Mouse (Mus musculus): ENCODE results near the gene Gas6. TPM values are rescaled to one million over a fixed set of nuclear protein-coding genes. Genes with fewer than 3 reads are reported as not detected.

Gas6 gene
- polyA plus RNA-seq, 1 experiment from 2014 or later, result 596 TPM

DNA sequence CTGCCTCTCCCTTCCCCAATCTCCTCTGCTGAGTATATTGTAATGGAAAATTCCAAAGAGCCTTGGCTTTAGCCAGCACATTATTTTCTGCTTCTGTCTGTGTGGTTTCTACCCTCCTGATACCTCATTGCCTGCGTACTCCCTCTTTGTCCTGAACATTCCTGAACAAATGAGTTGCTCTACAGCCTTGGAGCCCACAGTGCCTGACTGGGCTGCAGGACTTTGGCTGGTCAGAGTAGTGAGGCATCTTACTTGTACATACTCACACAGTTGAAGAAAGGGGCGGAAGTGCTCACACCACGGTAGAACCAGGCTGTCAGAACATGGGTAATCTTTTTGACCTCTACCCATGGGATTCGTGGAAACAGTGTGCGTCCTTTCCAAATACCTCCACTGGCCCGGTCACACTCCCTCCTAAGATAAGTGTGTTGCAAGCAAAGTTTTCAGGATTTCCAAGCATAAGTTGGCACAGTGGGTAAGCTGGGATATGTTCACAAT is 23.0 kb upstream of the Gas6 start:
- WGBS (ENCODE audit: missing documents), result 98% methylated on average over 6 of the region's 6 CpGs
- no peak overlapping the region for H3K27ac ChIP-seq
- H3K36me3 ChIP-seq (ENCODE audit: inconsistent target), result no peaks in the 10 kb centered on the region

DNA sequence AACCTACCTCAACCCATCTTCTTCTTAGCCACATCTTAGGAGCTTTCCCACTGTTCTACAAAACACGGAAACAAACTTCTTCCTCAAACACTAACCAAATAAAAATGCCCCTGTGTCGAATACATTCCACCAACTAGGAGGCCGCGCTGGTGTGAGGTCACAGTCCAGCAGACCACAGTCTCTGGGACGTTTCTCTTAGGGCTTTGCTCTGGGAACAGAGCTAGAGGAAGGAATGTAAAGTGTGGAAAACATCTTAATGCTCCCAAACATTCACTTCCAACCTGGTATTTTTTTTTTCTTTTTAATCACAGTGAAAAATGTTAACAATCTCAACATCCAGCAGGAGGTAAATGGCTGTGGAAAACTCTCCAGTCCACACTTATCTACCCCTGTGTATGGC is 22.4 kb upstream of the Gas6 start:
- Histone ChIP-seq H3K79me2 (ENCODE audit: inconsistent target) (no peaks in the 10 kb centered on the region), H3K36me3 (ENCODE audit: inconsistent target) (no peaks in the 10 kb centered on the region), H3K4me3 (ENCODE audit: inconsistent target) (no peak overlapping the region), H3K27ac (no peak overlapping the region)
- WGBS (ENCODE audit: missing documents), result 48% methylated on average over 5 of the region's 5 CpGs

More for the DNA sequence above, 23.0 kb upstream of the Gas6 start:
- no peaks in the 10 kb centered on the region for H3K79me2 ChIP-seq (ENCODE audit: inconsistent target)
- no peak overlapping the region for H3K4me3 ChIP-seq (ENCODE audit: inconsistent target)

DNA sequence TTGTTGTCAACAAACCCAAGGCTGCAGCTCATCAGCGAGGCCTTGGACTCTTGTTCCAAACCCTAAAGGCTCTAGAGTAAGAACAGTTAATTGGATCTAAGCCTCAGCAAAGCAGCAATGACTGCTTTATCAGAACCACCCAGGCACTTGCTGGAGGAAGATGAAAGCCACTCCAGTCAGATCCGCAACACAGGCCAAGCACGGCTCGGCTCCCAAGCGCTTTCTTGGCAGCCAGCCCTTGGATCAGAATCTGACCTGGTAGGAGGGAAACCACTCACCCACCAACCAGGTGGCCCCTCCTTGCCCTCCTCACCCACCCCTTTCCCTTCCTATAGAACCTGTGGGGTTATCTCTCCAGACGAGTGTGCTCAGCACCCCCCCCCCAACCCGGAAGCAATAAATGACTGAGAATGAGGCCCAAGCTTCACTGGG is 21.7 kb upstream of the Gas6 start:
- Histone ChIP-seq H3K79me2 (ENCODE audit: inconsistent target) (no peaks in the 10 kb centered on the region), H3K36me3 (ENCODE audit: inconsistent target) (no peaks in the 10 kb centered on the region), H3K4me3 (ENCODE audit: inconsistent target) (no peak overlapping the region), H3K27ac (no peak overlapping the region)
- 72% methylated on average over 7 of the region's 7 CpGs for WGBS (ENCODE audit: missing documents)

DNA sequence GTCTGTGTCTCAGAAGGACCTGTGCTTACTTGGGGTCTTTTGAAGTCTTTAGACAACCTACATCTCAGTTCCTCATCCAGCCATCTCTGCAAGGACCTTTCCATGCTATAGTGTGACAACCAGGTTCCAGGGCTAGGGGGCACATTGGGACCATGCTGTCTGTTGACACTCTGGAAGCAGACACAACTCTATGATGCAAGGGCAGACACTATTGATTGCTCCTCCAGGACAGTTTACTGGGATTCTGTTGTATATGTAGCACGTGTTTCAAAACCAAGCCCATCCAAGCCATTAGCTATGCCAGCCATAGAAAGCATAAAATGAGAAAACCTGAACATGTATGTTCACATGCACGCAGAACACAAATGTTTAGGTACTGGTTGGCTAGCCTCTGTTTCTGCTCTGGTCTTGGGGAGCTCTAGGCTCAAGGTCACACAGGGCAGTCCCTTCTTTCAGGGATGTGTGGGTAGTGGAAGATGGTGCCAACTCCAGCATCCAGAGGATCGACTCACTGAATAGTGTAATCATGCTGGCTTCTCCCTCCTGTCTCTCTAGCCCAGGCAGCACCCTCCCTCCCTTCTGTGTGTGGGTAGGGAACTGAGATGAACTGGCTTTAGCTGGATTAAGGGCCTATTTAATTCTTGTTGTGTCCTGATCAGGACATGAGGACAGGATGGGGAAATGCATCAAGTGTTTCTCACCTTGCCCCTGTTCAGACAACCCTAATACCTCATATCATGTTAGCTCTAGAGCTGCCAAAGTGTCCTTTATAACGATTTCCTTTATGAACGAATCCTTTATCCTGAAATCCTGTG is 19.5 kb upstream of the Gas6 start:
- no peak overlapping the region for H3K27ac ChIP-seq
- H3K4me3 ChIP-seq (ENCODE audit: inconsistent target), result no peak overlapping the region
- H3K79me2 ChIP-seq (ENCODE audit: inconsistent target), result no peaks in the 10 kb centered on the region
- no peaks in the 10 kb centered on the region for H3K36me3 ChIP-seq (ENCODE audit: inconsistent target)
- 97% methylated on average over 5 of the region's 5 CpGs for WGBS (ENCODE audit: missing documents)

DNA sequence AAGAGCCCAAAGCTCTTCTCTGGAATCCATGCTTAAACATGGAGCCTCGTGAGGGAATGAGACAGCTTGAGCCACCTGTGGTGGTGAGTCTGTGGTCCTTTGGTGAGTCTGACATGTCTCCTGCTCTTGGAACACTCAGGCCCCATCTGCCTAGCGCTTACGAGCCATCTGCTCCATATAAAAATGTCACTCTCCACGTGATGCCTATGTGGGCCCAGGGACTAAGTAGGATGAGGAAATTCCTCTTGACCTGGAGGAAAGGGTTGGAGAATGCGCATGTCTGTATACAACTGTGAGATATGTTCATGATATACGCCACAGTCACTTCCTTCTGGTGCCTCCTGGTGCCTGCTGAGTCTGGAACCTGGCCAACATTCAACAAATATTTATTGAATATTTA is 18.4 kb upstream of the Gas6 start:
- Histone ChIP-seq H3K27ac (no peak overlapping the region), H3K4me3 (ENCODE audit: inconsistent target) (no peak overlapping the region), H3K36me3 (ENCODE audit: inconsistent target) (no peaks in the 10 kb centered on the region), H3K79me2 (ENCODE audit: inconsistent target) (no peaks in the 10 kb centered on the region)
- WGBS (ENCODE audit: missing documents), result 85% methylated on average over 6 of the region's 6 CpGs

DNA sequence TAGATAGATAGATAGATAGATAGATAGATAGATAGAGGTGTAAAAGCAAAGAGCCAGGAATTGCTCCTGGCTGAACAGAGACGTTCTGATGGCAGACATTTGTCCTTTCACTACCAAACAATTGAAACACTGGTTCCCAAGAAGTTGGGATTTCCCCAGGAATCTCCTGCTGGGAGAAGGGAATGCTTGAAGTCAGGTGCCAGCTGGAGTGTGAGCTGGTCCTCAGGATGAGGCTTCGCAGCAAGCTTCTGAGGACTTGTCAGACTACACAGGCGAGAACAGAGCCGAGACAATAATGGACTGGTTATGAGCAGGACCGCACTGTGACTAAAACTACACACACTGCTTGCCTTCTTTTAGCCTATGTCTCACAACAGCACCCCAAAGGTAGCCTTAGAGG is 17.7 kb upstream of the Gas6 start:
- H3K4me3 ChIP-seq (ENCODE audit: inconsistent target), result no peak overlapping the region
- WGBS (ENCODE audit: missing documents), result 89% methylated on average over 5 of the region's 5 CpGs
- no peak overlapping the region for H3K27ac ChIP-seq
- H3K36me3 ChIP-seq (ENCODE audit: inconsistent target), result no peaks in the 10 kb centered on the region
- H3K79me2 ChIP-seq (ENCODE audit: inconsistent target), result no peaks in the 10 kb centered on the region

DNA sequence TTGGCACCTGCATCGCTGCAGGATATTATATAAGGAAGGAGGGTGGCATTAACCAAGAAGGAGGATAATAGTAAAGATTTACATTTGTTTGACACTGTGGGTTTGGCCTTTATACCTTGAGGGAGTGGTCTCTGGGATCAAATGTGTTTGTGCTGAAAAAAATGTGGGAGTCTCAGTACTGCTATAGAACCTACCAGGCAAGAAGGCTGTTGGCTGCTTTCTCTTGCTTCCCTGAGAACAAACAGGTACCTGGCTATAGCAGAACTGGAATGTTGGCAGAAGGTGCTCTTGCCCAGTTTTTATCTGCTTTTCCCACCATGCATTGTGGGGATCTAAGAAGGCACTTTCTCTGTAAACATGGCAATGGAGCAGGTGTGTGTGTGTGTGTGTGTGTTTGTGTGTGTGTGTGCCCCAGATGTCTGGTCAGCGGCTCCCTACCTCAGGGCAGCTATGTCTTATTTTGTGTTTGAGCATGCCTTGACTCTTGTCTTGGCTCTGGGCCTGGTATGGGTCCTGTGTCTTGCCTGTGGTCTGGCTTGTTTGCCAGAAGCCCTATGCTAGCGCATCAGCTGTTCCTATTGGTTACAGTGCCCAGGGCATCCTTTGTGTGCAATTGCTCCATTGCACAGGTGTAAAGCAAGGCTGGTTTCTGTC is 13.1 kb upstream of the Gas6 start:
- Histone ChIP-seq H3K4me3 (ENCODE audit: inconsistent target) (no peak overlapping the region), H3K36me3 (ENCODE audit: inconsistent target) (no peaks in the 10 kb centered on the region), H3K27ac (peak overlapping the region; percentile 99), H3K79me2 (ENCODE audit: inconsistent target) (no peaks in the 10 kb centered on the region)
- 78% methylated on average over 3 of the region's 3 CpGs for WGBS (ENCODE audit: missing documents)

DNA sequence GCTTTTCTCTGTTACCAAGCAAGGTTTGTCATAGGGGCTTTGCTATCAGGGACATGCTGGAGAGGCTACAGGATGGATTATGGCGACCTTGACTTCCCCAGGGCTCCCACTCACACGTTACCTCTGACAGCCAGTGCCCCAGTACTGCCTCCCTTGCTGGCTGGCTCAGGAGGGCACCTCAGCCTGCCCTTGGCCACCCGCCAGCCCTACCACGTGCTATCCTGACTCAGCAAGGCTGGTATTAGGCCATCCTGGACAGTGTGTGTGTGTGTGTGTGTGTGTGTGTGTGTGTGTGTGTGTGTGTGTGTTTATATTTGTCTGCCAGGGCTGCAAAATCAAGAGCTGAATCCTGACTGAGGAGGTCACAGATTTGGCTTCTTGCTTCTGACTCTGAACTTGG is 12.6 kb upstream of the Gas6 start:
- Histone ChIP-seq H3K79me2 (ENCODE audit: inconsistent target) (no peaks in the 10 kb centered on the region), H3K4me3 (ENCODE audit: inconsistent target) (no peak overlapping the region), H3K27ac (peak overlapping the region; percentile 99), H3K36me3 (ENCODE audit: inconsistent target) (no peaks in the 10 kb centered on the region)
- 13% methylated on average over 4 of the region's 4 CpGs for WGBS (ENCODE audit: missing documents)

DNA sequence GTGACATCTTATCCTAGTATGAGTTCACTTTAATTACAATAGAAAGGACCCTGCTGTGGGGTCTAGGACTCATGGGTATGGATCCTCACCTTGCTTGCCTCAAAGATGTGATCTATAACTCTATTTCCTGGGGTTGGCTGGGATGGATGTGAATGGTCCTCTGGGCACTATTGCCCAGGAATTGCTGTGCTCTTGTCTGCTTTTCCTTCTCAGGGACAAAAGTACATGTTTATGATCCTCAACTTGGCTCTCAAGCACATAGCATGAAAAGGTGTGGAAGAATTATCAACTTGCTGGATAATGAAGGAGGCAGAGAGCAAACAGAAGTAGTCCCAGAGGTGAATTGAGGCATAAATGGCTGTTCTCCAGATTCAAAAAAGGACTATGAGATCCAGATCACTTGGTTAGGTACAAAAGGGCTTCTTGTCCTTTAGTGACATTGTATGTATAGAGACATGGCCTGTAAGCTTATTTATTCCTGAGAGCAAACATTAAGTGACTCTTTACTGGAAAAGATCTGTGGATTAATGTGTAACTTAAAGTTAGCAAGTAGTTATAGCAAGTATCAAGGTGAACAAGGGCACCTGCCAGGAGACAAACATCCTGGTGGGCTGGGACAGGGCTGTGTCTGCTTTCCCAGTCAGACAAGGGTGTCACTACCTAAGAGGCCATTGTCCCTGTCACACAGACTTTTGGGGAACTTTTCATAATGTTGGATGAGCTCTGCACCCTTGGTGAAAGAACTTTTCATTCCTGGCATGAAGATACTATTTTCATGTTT is 10.8 kb upstream of the Gas6 start:
- H3K79me2 ChIP-seq (ENCODE audit: inconsistent target), result no peaks in the 10 kb centered on the region
- no peaks in the 10 kb centered on the region for H3K36me3 ChIP-seq (ENCODE audit: inconsistent target)
- peak overlapping the region; percentile 99 for H3K27ac ChIP-seq
- H3K4me3 ChIP-seq (ENCODE audit: inconsistent target), result no peak overlapping the region

DNA sequence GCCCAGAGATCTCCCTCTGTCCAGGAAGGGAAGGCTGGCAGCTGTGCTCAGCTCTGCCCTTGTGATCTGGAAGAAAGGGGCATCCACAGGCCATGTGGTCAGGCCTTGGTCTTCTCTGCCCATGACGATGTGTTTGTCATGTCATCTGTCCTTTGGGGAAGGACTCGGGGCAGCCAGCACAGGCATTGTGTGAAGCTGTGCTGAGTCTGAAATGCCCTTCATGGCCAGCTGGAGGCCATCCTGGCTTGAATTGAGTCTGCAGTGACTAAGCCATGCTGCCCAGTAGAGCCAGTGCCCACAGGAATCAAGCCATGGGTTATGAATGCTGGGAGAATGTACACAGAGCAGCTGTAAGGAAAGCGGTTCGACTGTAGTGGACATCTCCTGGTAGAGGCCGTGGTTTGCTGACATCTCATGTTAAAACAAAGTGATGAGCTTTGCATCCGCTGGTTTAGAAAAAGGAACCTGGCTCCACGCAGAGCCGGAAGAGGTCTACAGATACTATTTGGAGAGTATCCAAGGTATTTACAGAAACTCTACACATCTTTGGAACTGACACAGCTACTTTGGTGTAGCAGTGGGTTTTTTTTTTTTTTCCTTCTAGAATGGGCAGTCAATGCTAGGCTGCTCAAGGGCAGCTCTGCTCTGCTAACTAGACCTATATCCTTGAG is 9.8 kb upstream of the Gas6 start:
- H3K4me3 ChIP-seq (ENCODE audit: inconsistent target), result no peak overlapping the region
- no peaks in the 10 kb centered on the region for H3K36me3 ChIP-seq (ENCODE audit: inconsistent target)
- H3K27ac ChIP-seq, result peak overlapping the region; percentile 99
- whole genome bisulfite sequencing (ENCODE audit: missing documents), result 6% methylated on average over 8 of the region's 8 CpGs
- H3K79me2 ChIP-seq (ENCODE audit: inconsistent target), result no peaks in the 10 kb centered on the region

DNA sequence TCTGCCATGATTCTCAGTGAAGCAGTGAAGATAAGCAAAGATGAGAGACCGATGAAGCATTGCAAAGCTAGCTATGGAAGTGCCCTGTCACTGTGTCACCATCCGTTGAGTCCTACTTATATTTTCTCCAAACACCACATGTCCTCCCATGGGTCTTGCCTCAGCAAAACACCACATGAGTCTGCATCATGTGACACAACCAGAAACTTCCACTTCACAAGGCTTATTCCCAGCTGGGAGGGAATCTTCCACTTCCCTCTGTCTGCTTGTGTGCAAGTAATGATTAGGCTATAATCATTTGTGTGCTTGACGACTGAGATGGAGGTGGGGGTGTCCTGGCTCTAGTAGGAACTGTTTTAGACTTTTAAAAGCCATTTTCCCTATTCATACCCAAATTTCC is 6.9 kb upstream of the Gas6 start:
- H3K4me3 ChIP-seq (ENCODE audit: inconsistent target), result no peak overlapping the region
- H3K36me3 ChIP-seq (ENCODE audit: inconsistent target), result no peaks in the 10 kb centered on the region
- 26% methylated on average over 3 of the region's 3 CpGs for WGBS (ENCODE audit: missing documents)
- H3K27ac ChIP-seq, result peak overlapping the region; percentile 99
- H3K79me2 ChIP-seq (ENCODE audit: inconsistent target), result no peaks in the 10 kb centered on the region

DNA sequence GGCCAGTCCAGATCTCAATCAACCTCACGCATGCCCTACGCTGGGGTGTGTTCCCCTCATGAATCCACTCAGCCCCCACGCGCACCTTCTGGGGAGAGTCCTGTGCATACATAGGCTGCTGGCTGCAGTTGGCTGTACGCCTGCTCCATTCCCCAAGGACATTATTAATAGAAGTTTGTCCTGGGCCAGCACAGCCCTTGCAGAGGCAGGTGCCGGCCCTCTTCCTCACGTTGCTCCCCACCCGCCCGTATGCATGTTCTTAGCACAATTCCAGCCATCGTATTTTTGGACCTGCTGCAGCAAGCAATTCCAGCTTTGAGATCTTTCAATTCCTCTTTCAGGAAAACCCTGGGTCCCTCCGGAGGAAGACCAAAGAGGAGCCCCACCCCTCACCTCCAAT is 1.3 kb downstream of the Gas6 start:
- peaks cover 26% of the 10 kb centered on the region for H3K36me3 ChIP-seq (ENCODE audit: inconsistent target)
- 67% methylated on average over 10 of the region's 11 CpGs for WGBS (ENCODE audit: missing documents)
- H3K27ac ChIP-seq, result peak overlapping the region; percentile 91
- H3K4me3 ChIP-seq (ENCODE audit: inconsistent target), result peak overlapping the region; percentile 71
- peaks cover 61% of the 10 kb centered on the region for H3K79me2 ChIP-seq (ENCODE audit: inconsistent target)

DNA sequence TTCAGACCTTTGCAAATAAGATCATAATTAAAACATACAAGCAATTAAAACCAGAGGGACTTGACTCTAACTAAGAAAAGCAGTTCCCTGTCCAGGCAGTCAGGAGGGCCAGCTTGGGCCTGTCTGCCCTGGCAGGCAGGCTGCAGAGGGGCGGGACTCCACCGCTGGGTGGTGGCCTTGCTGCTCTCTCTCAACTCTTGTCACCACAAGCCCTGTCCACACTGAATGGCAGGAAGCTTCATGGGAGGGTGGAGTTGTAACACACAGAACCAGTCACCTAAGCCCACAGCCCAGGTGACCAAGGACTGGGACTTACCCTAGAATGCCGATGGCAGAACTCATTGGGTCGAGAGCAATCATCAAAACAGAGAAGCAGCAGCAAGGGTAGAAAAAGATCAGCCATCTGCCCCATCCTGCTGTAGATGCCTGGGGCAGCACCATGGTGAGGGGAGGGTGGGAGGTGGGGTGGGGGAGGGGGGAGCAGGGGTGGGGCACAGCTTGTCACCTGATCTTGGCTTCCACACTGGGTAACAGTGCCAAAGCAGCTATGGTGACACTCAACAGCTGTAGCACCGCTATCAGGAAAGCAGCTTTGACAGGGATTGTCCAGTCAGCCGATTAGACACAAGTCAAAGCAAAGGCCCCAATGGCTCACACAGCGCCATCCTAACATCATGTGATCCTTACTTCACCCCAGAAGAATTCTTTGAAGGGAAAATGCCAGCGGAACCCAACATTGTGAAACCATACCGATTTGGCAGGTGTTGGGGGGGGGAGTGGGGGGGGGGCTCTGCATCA is 1.9 kb downstream of the Gas6 start:
- H3K36me3 ChIP-seq (ENCODE audit: inconsistent target), result peaks cover 29% of the 10 kb centered on the region
- H3K79me2 ChIP-seq (ENCODE audit: inconsistent target), result peaks cover 67% of the 10 kb centered on the region
- peak overlapping the region; percentile 91 for H3K27ac ChIP-seq
- 55% methylated on average over 7 of the region's 9 CpGs for WGBS (ENCODE audit: missing documents)
- peak overlapping the region; percentile 71 for H3K4me3 ChIP-seq (ENCODE audit: inconsistent target)
